Mouse (Mus musculus) neutrophil, adult 5-6 weeks (primary cell): ENCODE results near the gene Usp47. TPM values are rescaled to one million over a fixed set of nuclear protein-coding genes. Genes with fewer than 3 reads are reported as not detected.

Source experiments
- ATAC-seq: fragments of 151-379, 151-347 bp; 2 replicates; pipeline ENCODE4 v1.8.0; 2017; ENCODE audit warnings: mild to moderate bottlenecking, moderate TSS enrichment; ENCODE audit not compliant: insufficient number of reproducible peaks, poor library complexity, low FRiP score, severe bottlenecking; ENCODE audit errors: extremely low read depth
- total RNA-seq: library from RNA; stranded (forward); fragments of 200-1000 nt; gene quantifications from 2 replicates; pipeline ENCODE4 v1.2.3, GENCODE M21; 2017

Usp47 gene
- total RNA-seq, 1 experiment from 2014 or later: 95.9 TPM

DNA sequence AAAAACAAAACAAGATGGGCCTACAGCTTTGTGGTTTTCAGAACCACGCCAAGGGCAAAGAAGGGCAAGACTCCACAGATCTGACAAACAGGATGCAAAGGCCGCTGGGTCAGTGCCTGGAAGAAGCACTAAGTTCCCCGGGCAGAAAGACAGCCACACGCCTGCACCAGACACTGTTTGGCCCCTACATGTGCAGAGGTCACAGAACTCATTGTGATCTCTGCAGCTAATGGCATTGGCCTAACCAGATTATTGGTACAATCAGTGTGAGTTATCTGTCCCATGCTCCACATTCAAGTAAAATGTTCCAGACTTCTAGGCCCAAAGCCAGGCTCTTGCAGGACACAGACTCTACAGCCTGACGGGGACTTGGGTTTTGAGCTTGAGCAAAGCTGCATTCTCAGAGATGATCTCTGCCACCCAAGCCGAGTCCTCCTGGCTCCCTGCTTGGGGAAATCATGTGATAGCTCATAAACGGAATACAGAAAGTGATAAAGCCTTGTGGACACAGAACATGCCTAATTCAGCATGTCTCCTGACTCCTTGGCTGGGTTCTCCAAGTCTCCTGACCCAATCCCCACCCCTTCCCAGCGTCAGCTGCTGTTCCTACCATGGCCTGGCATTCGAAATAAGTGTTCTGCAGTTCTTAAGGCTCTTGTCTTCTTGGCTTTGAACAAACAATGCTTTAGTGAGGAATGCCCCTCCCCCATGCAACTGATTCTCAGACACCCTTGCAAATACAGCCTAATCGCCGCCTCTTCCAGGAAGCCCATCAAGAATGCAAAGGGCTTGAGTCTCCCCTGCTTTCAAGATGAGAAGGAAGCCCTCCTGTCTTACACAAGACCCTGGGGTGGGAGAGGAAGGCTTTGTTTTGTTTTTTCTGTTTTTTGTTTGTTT is 115.5 kb downstream of the Usp47 start:
- no peak for ATAC-seq

DNA sequence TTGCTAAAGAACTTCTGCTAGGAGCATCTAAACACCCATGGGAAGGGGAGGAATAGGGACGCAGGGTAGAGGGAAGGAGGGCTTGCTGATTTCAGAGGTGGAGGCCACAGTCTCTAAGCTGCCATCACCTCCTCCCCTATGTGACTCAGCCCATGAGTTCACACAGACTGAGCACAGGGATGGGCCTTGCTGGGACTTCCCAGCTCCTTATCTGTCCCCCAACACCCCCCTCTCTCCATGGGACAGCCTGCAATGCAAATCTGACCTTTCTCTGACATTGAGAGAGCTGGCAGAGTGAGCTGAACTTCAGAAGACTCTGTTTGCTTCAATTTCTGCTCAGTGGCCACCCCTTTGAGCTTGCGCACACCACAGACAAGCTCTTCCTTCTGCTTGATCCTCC is 117.4 kb downstream of the Usp47 start:
- ATAC-seq: no peak

DNA sequence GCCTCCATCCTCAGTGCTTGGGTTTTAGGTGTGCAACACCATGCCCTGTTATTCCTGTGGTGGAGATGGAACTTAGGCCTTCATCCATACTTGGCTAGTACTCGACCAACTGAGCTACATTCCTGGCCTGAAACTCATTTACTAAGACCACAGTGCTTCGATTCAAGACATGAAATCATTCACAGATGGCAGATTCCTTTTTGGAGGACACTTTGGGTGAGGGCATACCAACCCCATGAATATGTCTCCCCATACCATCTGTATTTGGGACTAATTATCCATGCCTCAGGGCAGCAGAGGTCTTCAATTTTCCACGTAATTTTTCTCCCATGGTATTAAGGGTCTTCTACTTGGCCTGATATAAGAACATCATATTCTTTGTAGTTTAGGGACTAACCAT is 119.3 kb downstream of the Usp47 start:
- no peak for ATAC-seq

DNA sequence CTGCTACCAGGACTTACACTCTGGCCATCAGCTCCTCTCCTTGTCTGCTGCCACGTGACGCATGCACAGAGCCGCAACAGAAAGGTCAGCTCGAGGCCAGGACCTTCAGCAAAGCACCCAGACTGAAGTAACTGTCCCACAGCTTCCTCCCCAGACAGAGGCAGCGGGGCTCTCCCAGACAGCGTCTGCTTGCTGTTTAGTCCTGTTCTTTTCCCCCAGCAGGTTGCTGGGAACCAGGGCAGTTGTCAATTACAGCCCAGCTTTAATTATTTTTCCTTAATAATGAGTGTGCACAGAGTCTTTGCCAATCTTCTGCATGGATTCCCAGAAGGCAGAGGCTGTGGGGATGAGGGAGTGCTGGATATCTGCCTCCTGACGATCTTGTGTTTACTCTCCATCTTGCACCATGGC is 119.8 kb downstream of the Usp47 start:
- no peak for ATAC-seq

DNA sequence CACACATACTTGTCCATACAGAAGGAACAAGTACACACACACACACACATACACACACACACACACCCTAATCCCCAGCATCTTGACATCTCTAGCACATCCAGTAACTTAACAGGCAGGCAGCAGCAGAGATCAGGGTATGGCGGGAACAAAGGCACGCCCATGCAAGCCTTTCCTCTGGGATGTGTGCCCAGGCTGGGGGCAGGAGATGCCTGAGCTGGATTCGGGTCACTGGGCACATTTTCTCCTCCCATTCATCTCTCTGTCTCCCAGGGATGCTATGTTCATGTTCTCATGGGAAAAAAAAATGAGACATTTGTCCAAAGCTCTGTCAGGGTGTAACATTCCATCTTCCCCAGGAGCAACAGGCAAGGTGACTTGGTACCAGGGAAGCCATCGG is 120.7 kb downstream of the Usp47 start:
- ATAC-seq: no peak

DNA sequence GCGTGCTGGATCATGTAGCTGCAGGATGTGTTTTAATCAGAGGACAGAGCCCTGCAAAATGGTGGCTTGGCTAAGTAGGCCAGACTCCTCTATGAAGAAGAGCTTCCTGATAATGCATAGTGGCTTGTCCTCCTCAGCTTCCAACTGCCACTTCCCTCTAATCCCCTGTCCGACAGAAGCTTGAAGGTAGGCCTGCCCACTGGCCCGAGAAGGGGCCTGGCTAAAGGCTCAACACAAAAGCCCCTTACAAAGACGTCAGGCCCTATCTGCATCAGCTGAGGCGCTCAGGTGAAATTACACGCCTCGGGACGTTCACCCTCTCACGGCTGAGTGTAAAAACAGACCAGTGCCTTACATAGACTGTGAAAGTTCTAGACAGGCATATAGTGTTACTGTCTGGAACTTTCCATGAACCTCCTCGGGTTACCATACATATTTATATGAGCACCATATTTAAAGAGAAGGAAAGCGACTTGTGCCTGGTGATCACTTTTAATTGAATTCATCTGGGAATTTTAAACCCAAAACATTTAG is 121.4 kb downstream of the Usp47 start:
- no peak for ATAC-seq

DNA sequence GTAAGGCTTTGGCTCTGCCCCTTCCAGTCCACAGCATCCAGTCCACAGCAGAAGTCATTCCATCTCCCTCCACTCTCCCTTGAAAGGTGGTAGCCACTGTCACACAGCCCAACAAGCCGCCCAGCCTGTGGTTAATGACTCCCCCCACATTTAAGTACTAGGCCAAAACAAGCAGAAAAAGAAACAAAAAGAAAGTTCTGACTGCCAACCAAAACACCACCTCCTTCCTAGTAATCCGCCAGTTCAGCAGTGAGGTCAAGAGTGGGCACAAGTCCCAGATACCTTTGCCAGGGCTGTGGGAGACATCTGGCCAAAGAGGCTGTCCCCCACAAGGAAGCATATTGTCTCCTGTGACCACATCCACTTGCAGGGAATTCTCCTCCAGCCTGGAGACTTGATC is 124.7 kb downstream of the Usp47 start:
- ATAC-seq: no peak

DNA sequence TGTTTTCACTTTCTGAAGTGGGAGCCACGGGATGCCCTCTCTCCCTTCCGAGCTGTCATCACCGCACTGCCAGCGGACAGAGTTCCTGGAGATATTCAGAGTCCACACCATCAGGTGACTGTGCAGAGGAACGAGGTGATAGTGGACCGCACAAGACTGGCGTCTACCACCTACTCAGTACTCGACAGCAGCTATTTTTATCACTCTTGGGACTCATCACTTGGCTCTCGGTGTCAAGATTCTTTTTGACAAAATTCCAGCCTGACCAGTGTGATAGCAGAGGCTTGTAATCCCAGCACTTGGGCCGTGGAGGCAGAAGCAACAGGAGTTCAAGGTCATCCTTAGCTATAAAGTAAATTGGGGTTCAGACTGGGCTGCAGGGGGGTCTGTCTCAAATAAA is 125.8 kb downstream of the Usp47 start:
- no peak for ATAC-seq

DNA sequence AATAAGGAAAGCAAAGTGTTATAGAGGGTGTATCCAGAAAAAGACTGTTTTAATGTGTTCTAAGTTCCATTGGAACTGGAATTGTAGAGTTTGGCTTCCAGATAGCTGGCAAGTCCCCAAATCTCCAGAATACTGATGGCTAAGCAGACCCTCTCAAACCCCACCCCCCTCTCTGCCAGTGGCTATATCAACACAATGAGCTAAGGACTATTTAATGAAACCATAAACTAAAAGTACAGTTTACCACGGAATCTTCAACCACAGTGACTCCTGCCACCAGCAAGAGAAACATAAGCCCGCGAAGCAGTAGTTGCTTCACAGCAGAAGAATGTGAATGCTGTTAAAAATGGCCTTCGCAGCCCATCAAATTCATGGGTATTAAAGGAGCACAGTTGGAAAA is 131.1 kb downstream of the Usp47 start:
- no peak for ATAC-seq

DNA sequence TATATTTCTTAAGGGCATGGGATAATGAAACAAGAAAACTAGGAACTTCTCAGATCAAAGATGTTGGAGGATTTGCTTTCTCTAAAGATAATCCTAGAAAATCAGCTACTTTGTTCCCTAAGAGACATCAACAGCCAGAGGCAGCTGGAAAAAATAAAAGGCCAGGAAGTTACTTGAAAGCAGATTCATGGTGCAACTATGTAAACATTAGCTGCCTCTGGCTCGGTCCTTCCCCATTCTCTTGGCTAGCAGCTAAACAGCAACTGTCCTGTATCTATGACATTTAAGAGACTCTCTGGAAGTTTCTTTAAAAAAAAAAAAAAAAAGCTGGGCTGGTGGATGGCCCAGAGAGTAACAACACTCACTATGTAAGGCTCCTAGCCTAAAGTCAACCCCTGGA is 131.9 kb downstream of the Usp47 start:
- no peak for ATAC-seq

DNA sequence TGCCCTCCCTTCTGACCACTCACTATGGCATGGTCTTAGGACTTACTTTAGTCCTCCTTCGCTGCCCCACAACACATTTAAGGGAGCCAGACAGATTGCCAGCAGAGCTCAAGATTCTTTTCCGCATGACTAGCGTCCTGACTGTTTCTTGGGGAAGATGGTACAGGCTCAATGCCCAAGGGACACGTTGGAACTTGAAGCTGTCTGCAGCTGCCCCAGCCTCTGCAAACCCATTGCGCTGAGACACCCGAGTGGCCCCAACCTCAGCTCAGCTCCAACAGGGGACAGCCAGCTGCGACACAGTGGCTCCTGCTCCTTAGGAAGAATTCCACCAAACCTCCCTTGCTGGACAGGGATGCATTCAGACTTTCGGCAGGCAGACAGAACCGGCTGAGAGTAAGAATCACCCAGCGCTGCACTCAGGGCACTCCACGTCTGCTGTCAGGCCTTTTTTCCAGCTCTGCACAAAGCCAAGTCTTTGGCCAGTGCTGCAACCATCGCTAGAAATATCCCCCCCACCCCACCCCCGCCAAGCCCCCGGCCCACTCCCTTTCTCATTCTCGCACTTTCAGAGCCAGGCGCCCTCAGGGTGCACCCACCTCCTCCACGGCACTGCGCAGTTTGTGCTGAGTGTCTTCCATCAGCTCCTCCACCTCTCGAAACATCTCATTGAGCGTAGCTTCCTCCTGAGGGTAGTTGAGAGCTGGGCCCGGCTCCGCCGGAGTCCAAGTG is 134.4 kb downstream of the Usp47 start:
- no peak for ATAC-seq

DNA sequence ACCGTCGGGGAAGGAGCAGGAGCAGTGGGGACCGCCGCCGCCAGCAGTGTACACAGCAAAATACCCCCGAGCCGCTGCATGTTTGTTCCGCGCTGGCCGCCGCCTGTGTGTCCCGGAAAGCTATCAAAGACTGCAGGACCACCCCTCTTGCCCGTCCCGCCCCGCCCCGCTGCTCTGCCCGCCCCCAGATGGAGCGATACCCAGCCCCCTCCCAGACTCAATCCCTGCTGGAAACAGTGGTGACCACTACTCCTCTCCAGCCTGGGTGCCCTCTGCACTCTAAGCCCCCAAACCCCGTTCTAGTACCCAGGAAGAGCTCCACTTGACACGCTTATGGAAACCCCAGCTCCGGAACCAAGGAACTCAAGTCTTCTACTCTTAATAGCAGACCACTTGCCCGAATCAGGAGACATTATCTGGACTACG is 135.0 kb downstream of the Usp47 start:
- ATAC-seq: no peak

DNA sequence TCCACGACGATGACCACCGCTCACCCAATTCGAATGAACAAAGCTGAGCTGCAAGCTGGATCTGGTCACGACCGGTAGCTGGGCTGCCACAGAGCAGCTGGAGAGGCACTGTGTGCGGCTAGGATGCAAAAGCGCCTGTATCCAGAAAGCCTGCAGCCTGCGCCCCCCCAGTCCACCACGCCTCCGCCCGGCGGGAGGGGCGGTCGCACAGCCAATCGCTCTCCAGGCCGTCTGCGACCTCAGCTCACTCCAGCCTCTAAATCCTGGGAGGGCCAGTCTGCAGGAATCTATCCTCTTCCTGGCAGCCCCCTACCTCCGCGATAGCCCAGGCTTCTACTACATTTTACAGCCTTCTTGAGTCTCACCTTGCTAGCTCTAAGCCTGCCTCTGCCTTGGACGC is 135.6 kb downstream of the Usp47 start, which contains the start of gene Dkk3:
Gene Dkk3 (minus strand): TSS at position 116 of the 400 bp plus-strand sequence.
- ATAC-seq: no peak

DNA sequence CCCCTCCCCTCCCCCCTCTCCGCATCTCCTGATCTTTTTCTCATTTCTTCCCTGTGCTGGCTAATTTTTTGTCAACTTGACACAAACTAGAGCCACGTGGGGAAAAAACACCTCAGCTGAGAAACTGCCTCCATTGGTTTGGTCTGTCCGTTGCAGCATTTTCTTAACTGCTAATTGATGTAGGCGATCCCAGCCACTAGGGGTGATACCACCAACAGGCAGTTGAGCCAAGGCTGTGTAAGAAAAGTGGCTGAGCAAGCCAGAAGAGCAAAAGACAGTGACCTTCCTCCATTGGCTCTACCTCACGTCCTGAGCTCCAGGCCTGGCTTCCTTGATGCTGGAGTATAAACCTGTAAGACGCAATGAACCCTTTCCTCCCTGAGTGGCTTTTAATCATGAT is 136.5 kb downstream of the Usp47 start:
- no peak for ATAC-seq

Other genes starting within 250 kb of the Usp47 start
- gene Galnt18, start 243.5 kb upstream of the Usp47 start, total RNA-seq: 0.23 TPM in 1 of 2 replicates, not detected in the other
- 0.12 TPM in 1 of 2 replicates, not detected in the other for gene Dkk3, start 135.6 kb downstream of the Usp47 start, total RNA-seq
- 0.25 and 0.70 TPM in 2 replicates for gene Mical2, start 202.4 kb downstream of the Usp47 start, total RNA-seq